Mouse (Mus musculus): ENCODE data around the gene Abcc5. TPM values are rescaled to one million over a fixed set of nuclear protein-coding genes. Genes with fewer than 3 reads are reported as not detected.

Gene Abcc5
- total RNA-seq, 1 experiment from 2014 or later = 26.6 TPM

GRCm38 (mm10) chr16:20424719-20425650 is 1.2 kb downstream of the Abcc5 start:
- peak; percentile 12; the same call in 1 of the 2 replicates for ATAC-seq (replicated peaks; ENCODE audit: low read depth, poor library complexity, severe bottlenecking)

- peak; percentile 28; the same call in 1 of the 2 replicates for ATAC-seq (replicated peaks; ENCODE audit: low read depth, poor library complexity, severe bottlenecking)
Measured at GRCm38 (mm10) chr16:20424226-20424663, 1.9 kb downstream of the Abcc5 start.

GRCm38 (mm10) chr16:20422938-20423730 is 3.1 kb downstream of the Abcc5 start:
- no peak for ATAC-seq (replicated peaks; ENCODE audit: low read depth, poor library complexity, severe bottlenecking)

GRCm38 (mm10) chr16:20418054-20418453 is 8.1 kb downstream of the Abcc5 start:
- ATAC-seq (replicated peaks; ENCODE audit: low read depth, poor library complexity, severe bottlenecking) = no peak

GRCm38 (mm10) chr16:20416262-20416661 is 9.9 kb downstream of the Abcc5 start:
- no peak for ATAC-seq (replicated peaks; ENCODE audit: low read depth, poor library complexity, severe bottlenecking)

- ATAC-seq (replicated peaks; ENCODE audit: low read depth, poor library complexity, severe bottlenecking) = no peak
Measured at GRCm38 (mm10) chr16:20415804-20416203, 10.4 kb downstream of the Abcc5 start.

GRCm38 (mm10) chr16:20415211-20415610 is 11.0 kb downstream of the Abcc5 start:
- no peak for ATAC-seq (replicated peaks; ENCODE audit: low read depth, poor library complexity, severe bottlenecking)

- ATAC-seq (replicated peaks; ENCODE audit: low read depth, poor library complexity, severe bottlenecking) = no peak
Measured at GRCm38 (mm10) chr16:20413870-20414331, 12.3 kb downstream of the Abcc5 start.

- no peak for ATAC-seq (replicated peaks; ENCODE audit: low read depth, poor library complexity, severe bottlenecking)
Measured at GRCm38 (mm10) chr16:20411958-20412570, 14.1 kb downstream of the Abcc5 start.

- ATAC-seq (replicated peaks; ENCODE audit: low read depth, poor library complexity, severe bottlenecking) = no peak
Measured at GRCm38 (mm10) chr16:20405335-20405734, 20.9 kb downstream of the Abcc5 start.

GRCm38 (mm10) chr16:20403327-20403726 is 22.9 kb downstream of the Abcc5 start:
- ATAC-seq (replicated peaks; ENCODE audit: low read depth, poor library complexity, severe bottlenecking) = no peak

- ATAC-seq (replicated peaks; ENCODE audit: low read depth, poor library complexity, severe bottlenecking) = no peak
Measured at GRCm38 (mm10) chr16:20401592-20401991, 24.6 kb downstream of the Abcc5 start.

- no peak for ATAC-seq (replicated peaks; ENCODE audit: low read depth, poor library complexity, severe bottlenecking)
Measured at GRCm38 (mm10) chr16:20400707-20401591, 25.2 kb downstream of the Abcc5 start.

GRCm38 (mm10) chr16:20396851-20397250 is 29.3 kb downstream of the Abcc5 start:
- no peak for ATAC-seq (replicated peaks; ENCODE audit: low read depth, poor library complexity, severe bottlenecking)

GRCm38 (mm10) chr16:20395216-20395907 is 30.8 kb downstream of the Abcc5 start:
- ATAC-seq (replicated peaks; ENCODE audit: low read depth, poor library complexity, severe bottlenecking) = no peak

GRCm38 (mm10) chr16:20391753-20392152 is 34.4 kb downstream of the Abcc5 start:
- ATAC-seq (replicated peaks; ENCODE audit: low read depth, poor library complexity, severe bottlenecking) = no peak

- no peak for ATAC-seq (replicated peaks; ENCODE audit: low read depth, poor library complexity, severe bottlenecking)
Measured at GRCm38 (mm10) chr16:20390233-20390632, 36.0 kb downstream of the Abcc5 start.

- no peak for ATAC-seq (replicated peaks; ENCODE audit: low read depth, poor library complexity, severe bottlenecking)
Measured at GRCm38 (mm10) chr16:20381031-20381430, 45.2 kb downstream of the Abcc5 start.

- no peak for ATAC-seq (replicated peaks; ENCODE audit: low read depth, poor library complexity, severe bottlenecking)
Measured at GRCm38 (mm10) chr16:20375341-20375740, 50.9 kb downstream of the Abcc5 start.

All from common myeloid progenitor, adult 5-6 weeks (primary cell).